Mouse (Mus musculus) C2C12 (cell line): ENCODE data around the gene Hsdl2.

Source experiments
- CEBPB ChIP-seq: IDR thresholded peaks from one replicate; pipeline ENCODE4 v1.6.1; 2011; ENCODE audit warnings: low read depth, mild to moderate bottlenecking, control low read depth, moderate library complexity
- CTCF ChIP-seq: IDR thresholded peaks from one replicate; pipeline ENCODE4 v1.5.1; 2011; ENCODE audit not compliant: control insufficient read depth, insufficient read depth, insufficient read length
- FOSL1 ChIP-seq: IDR thresholded peaks from one replicate; pipeline ENCODE4 v1.8.0; 2011; ENCODE audit warnings: mild to moderate bottlenecking, low read length; ENCODE audit not compliant: poor library complexity, insufficient read depth, severe bottlenecking
- MAX ChIP-seq: IDR thresholded peaks from one replicate; pipeline ENCODE4 v1.6.1; 2011; ENCODE audit warnings: mild to moderate bottlenecking, control low read depth
- MYOD1 ChIP-seq: IDR thresholded peaks from one replicate; pipeline ENCODE4 v1.6.1; 2011; ENCODE audit warnings: low read depth; ENCODE audit not compliant: control insufficient read depth, insufficient read length
- MYOG ChIP-seq: IDR thresholded peaks from one replicate; pipeline ENCODE4 v1.6.1; 2011; ENCODE audit not compliant: control insufficient read depth, insufficient read length; ENCODE audit errors: extremely low read depth
- USF1 ChIP-seq: IDR thresholded peaks from one replicate; pipeline ENCODE4 v1.6.1; 2011; ENCODE audit warnings: low read depth, mild to moderate bottlenecking, control low read depth, moderate library complexity

DNA sequence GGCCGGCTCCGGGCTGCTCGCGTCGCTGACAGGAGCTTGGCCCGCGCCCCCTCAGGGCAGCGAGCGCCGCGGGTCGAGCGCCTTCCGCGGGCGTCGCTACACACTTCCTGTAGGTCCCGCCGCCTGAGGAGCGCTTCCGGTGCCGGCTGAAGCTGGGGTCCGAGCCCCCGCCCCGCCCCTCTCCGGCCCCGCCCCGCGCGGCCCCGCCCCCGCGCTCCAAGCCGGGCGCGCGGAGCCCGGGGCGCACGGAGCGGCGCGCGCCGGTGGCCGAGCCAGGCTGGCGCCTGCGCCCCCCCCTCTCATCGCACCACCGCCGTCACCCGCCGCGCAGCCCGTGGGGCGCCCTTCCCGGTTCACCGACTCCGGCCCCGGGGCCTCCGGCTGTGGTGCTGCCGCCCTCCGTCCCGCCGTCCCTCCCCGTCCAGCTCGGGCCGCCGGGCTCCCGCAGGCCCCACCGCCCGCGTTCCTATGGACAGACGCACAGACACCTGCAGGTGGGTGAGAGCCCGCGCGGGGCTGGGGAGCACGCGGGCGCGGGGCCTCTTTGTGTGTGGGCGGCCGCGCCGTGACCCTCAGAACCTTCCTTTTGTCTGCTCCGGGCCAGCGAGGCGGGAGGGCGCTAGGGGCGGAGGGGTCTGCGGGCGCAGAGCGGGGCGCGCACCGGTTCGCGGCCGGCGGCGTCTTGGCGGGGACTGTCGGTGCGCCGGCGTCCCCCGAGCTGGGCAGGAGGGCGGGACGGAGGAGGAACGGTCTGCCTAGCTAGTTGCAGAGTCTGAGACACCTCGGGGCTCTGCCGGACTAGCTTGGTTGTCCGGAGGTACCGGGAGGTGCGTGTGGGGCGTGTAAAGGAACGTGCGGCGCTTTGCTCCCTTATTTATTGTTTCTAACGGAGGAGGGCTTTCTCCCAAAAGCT is 44.9 kb downstream of the Hsdl2 start, which contains the start of gene E130308A19Rik:
- TF ChIP-seq CTCF (peak; percentile 11), USF1 (no peak), FOSL1 (no peak), MYOD1 (no peak), CEBPB (no peak), MAX (no peak), MYOG (no peak)
